Mouse (Mus musculus) splenic B cell, adult 2 months (primary cell): ENCODE results near the gene Rapgef5.

ENCODE experiments used
- DNase-seq: peaks from one replicate; pipeline ENCODE4 v3.0.0-alpha.2; 2011; ENCODE audit warnings: low read depth, low spot score
- H3K27me3 ChIP-seq: 2 replicates; pipeline ENCODE4 v1.6.1; 2012; ENCODE audit warnings: mild to moderate bottlenecking, low read length, moderate library complexity, mixed read lengths; ENCODE audit not compliant: control insufficient read depth, poor library complexity, insufficient read depth, severe bottlenecking
- H3K36me3 ChIP-seq: 2 replicates; pipeline ENCODE4 v1.6.1; 2012; ENCODE audit warnings: mild to moderate bottlenecking, low read length, moderate library complexity, mixed read lengths; ENCODE audit not compliant: control insufficient read depth, poor library complexity, insufficient read depth, severe bottlenecking

The Rapgef5 gene

GRCm38 (mm10) chr12:117686732-117687131 is 170.5 kb downstream of the Rapgef5 start:
- no peak for DNase-seq
- Histone ChIP-seq H3K36me3 (peaks cover 3% of the 10 kb centered on the region), H3K27me3 (no peaks in the 10 kb centered on the region)

- Histone ChIP-seq H3K27me3 (no peaks in the 10 kb centered on the region), H3K36me3 (peaks cover 3% of the 10 kb centered on the region)
- DNase-seq, result no peak
These were observed 172.6 kb downstream of the Rapgef5 start for GRCm38 (mm10) chr12:117688655-117689548.

GRCm38 (mm10) chr12:117691336-117691735 is 175.1 kb downstream of the Rapgef5 start:
- DNase-seq, result no peak
- Histone ChIP-seq H3K27me3 (no peaks in the 10 kb centered on the region), H3K36me3 (peaks cover 3% of the 10 kb centered on the region)

- DNase-seq, result no peak
- peaks cover 3% of the 10 kb centered on the region for H3K36me3 ChIP-seq
- H3K27me3 ChIP-seq, result no peaks in the 10 kb centered on the region
These were observed 176.5 kb downstream of the Rapgef5 start for GRCm38 (mm10) chr12:117692775-117693174.

GRCm38 (mm10) chr12:117699950-117700665 is 183.8 kb downstream of the Rapgef5 start:
- Histone ChIP-seq H3K36me3 (no peaks in the 10 kb centered on the region), H3K27me3 (no peaks in the 10 kb centered on the region)
- DNase-seq, result no peak

GRCm38 (mm10) chr12:117700927-117701326 is 184.6 kb downstream of the Rapgef5 start:
- no peak for DNase-seq
- no peaks in the 10 kb centered on the region for H3K27me3 ChIP-seq
- no peaks in the 10 kb centered on the region for H3K36me3 ChIP-seq

- Histone ChIP-seq H3K27me3 (no peaks in the 10 kb centered on the region), H3K36me3 (no peaks in the 10 kb centered on the region)
- no peak for DNase-seq
These were observed 186.0 kb downstream of the Rapgef5 start for GRCm38 (mm10) chr12:117702291-117702690.

- Histone ChIP-seq H3K27me3 (no peaks in the 10 kb centered on the region), H3K36me3 (no peaks in the 10 kb centered on the region)
- DNase-seq, result no peak
These were observed 186.6 kb downstream of the Rapgef5 start for GRCm38 (mm10) chr12:117702928-117703327.

- H3K36me3 ChIP-seq, result no peaks in the 10 kb centered on the region
- DNase-seq, result no peak
These were observed 187.1 kb downstream of the Rapgef5 start for GRCm38 (mm10) chr12:117703413-117703812.

GRCm38 (mm10) chr12:117705308-117705707 is 189.0 kb downstream of the Rapgef5 start:
- DNase-seq, result no peak

More at GRCm38 (mm10) chr12:117703413-117703812, 187.1 kb downstream of the Rapgef5 start:
- H3K27me3 ChIP-seq, result no peaks in the 10 kb centered on the region

GRCm38 (mm10) chr12:117709280-117709679 is 193.0 kb downstream of the Rapgef5 start:
- no peak for DNase-seq
- Histone ChIP-seq H3K36me3 (no peaks in the 10 kb centered on the region; the same call in 1 of the 2 replicates), H3K27me3 (no peaks in the 10 kb centered on the region)

More at GRCm38 (mm10) chr12:117705308-117705707, 189.0 kb downstream of the Rapgef5 start:
- H3K36me3 ChIP-seq, result no peaks in the 10 kb centered on the region
- no peaks in the 10 kb centered on the region for H3K27me3 ChIP-seq

- H3K36me3 ChIP-seq, result no peaks in the 10 kb centered on the region; the same call in 1 of the 2 replicates
- no peaks in the 10 kb centered on the region for H3K27me3 ChIP-seq
- DNase-seq, result no peak
These were observed 196.2 kb downstream of the Rapgef5 start for GRCm38 (mm10) chr12:117712474-117712873.

GRCm38 (mm10) chr12:117713616-117714015 is 197.3 kb downstream of the Rapgef5 start:
- no peaks in the 10 kb centered on the region for H3K27me3 ChIP-seq
- no peaks in the 10 kb centered on the region; the same call in 1 of the 2 replicates for H3K36me3 ChIP-seq
- DNase-seq, result no peak

- Histone ChIP-seq H3K36me3 (peaks cover 3% of the 10 kb centered on the region; the same call in 1 of the 2 replicates), H3K27me3 (no peaks in the 10 kb centered on the region)
- no peak for DNase-seq
These were observed 204.8 kb downstream of the Rapgef5 start for GRCm38 (mm10) chr12:117720794-117721747.
